Mouse (Mus musculus) hindbrain, embryonic 11.5 days (tissue): ENCODE measurements around the gene Uqcc1. TPM values are rescaled to one million over a fixed set of nuclear protein-coding genes. Genes with fewer than 3 reads are reported as not detected.
A peak's percentile ranks its signal among the peaks of the same experiment; 100 is the strongest.

ENCODE experiments used
- ATAC-seq: fragments of 200-750 bp; cut with Nextera tagmentation; 2 replicates; pipeline ENCODE4 v1.8.0; 2017; ENCODE audit warnings: mild to moderate bottlenecking, moderate TSS enrichment, moderate library complexity; ENCODE audit not compliant: low FRiP score
- DNase-seq: peaks from one replicate; pipeline ENCODE4 v3.0.0-alpha.2; 2015; ENCODE audit warnings: low spot score
- H3K27ac ChIP-seq: fragments of 300-500 bp; sonication (generic); 2 replicates; pipeline ENCODE4 v1.5.1; 2014; ENCODE audit warnings: mild to moderate bottlenecking, low read depth, low read length
- H3K27me3 ChIP-seq: fragments of 300-500 bp; sonication (generic); 2 replicates; pipeline ENCODE4 v1.6.1; 2014; ENCODE audit warnings: mild to moderate bottlenecking, low read length, moderate library complexity, mixed read lengths; ENCODE audit not compliant: control insufficient read depth, insufficient read depth
- H3K36me3 ChIP-seq: fragments of 300-500 bp; sonication (generic); 2 replicates; pipeline ENCODE4 v1.6.1; 2014; ENCODE audit warnings: mild to moderate bottlenecking, low read length, moderate library complexity, mixed read lengths; ENCODE audit not compliant: control insufficient read depth, insufficient read depth
- H3K4me1 ChIP-seq: fragments of 300-500 bp; sonication (generic); replicated peaks from 2 replicates; pipeline ENCODE4 v1.6.1; 2014; ENCODE audit warnings: low read length, mixed read lengths; ENCODE audit not compliant: control insufficient read depth, insufficient read depth
- H3K4me2 ChIP-seq: fragments of 300-500 bp; sonication (generic); replicated peaks from 2 replicates; pipeline ENCODE4 v1.6.1; 2014; ENCODE audit warnings: mild to moderate bottlenecking, low read depth, low read length
- H3K4me3 ChIP-seq: fragments of 300-500 bp; sonication (generic); 2 replicates; pipeline ENCODE4 v1.5.1; 2014; ENCODE audit warnings: low read depth, low read length
- H3K9ac ChIP-seq: fragments of 300-500 bp; sonication (generic); 2 replicates; pipeline ENCODE4 v1.6.1; 2014; ENCODE audit warnings: low read depth, low read length
- H3K9me3 ChIP-seq: fragments of 300-500 bp; sonication (generic); 2 replicates; pipeline ENCODE4 v1.6.1; 2016; ENCODE audit warnings: low read length; ENCODE audit not compliant: control insufficient read depth
- WGBS: fragments of 180-500 bp; shearing (Covaris S2); extraction: QIAGEN DNeasy Blood & Tissue Kit; methylation state at CpG from one replicate; pipeline ENCODE4 v1.1.7; 2014; 5-methylcytosine and 5-hydroxymethylcytosine counted together
- polyA plus RNA-seq: library from polyadenylated mRNA; unstranded; fragments of >200 nt; fragmentation: Nextera tagmentation; extraction: Ambion mirVana; gene quantifications from 2 replicates; pipeline ENCODE4 v1.2.1, GENCODE M21; 2014

Uqcc1 gene
- polyA plus RNA-seq, 1 experiment from 2014 or later, result 69.6 TPM

- DNase-seq, result peak; percentile 62
- Histone ChIP-seq H3K4me2 (no peak overlapping the region), H3K9ac (no peak overlapping the region), H3K27me3 (peaks cover 2% of the 10 kb centered on the region; the same call in 1 of the 2 replicates), H3K4me1 (0 out of 2 replicates have a peak, but pooled peaks cover 2% of the 10 kb centered on the region), H3K27ac (no peak overlapping the region), H3K36me3 (no peaks in the 10 kb centered on the region), H3K9me3 (no peaks in the 10 kb centered on the region), H3K4me3 (no peak overlapping the region)
- no peak for ATAC-seq
Measured at GRCm38 (mm10) chr2:155952006-155952405, 21.9 kb upstream of the Uqcc1 start.

DNA sequence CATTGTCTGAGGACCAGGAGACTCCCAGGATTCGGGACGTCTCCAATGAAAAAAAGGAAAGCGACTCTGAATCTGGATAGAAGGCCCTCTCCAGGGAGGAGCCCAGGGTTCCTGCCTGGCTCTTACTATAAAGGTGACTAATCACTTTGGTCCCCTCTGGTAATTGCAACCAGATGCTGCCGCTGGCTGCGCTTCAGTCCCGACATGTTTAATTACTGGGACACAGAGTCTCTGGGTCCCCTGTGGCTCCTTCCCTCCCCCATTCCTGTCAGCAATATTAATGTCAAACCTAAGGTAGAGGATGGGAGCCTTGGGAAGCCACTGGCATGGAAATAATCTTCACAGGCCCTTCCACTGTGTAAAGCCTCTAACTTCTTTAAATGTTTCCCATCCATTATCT, 19.3 kb upstream of the Uqcc1 start:
- H3K4me3 ChIP-seq, result no peak overlapping the region
- 22% methylated on average over 6 of the region's 6 CpGs for WGBS
- H3K4me2 ChIP-seq, result no peak overlapping the region
- DNase-seq (peak; percentile 56), ATAC-seq (no peak; the same call in 1 of the 2 replicates)
- no peak overlapping the region for H3K9ac ChIP-seq
- H3K36me3 ChIP-seq, result no peaks in the 10 kb centered on the region
- peaks cover 2% of the 10 kb centered on the region; the same call in 1 of the 2 replicates for H3K27me3 ChIP-seq
- H3K27ac ChIP-seq, result peak overlapping the region; percentile 20; the same call in 1 of the 2 replicates
- H3K9me3 ChIP-seq, result no peaks in the 10 kb centered on the region
- 0 out of 2 replicates have a peak, but pooled peaks cover 4% of the 10 kb centered on the region for H3K4me1 ChIP-seq

- Histone ChIP-seq H3K4me3 (no peak overlapping the region), H3K4me2 (no peak overlapping the region), H3K9me3 (no peaks in the 10 kb centered on the region), H3K27ac (no peak overlapping the region), H3K9ac (no peak overlapping the region), H3K27me3 (no peaks in the 10 kb centered on the region), H3K4me1 (peaks cover 11% of the 10 kb centered on the region; the same call in 1 of the 2 replicates), H3K36me3 (no peaks in the 10 kb centered on the region)
- DNase-seq (no peak), ATAC-seq (no peak)
- 76% methylated on average over 5 of the region's 5 CpGs for WGBS
Measured at GRCm38 (mm10) chr2:155947390-155948002, 17.4 kb upstream of the Uqcc1 start.

DNA sequence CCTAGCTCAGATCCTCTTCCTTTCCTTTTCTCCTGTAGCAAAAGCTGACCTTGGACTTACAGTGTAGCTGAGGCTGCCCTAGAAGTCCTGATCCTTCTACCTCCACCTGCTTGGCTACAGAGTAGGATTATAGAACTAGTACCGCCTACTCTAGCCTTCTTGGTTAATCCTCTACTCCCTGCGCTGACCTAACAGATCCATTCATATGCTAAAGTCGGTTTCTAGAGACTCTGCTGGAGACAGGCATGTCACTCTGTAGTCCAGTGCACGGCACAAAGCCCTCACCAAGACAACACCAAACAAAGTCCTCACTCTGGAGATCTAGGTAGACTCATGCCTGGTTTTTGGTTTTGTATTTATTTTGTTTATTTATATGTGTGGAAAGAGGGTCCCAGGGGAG, 16.4 kb upstream of the Uqcc1 start:
- no peak overlapping the region for H3K4me2 ChIP-seq
- no peak overlapping the region for H3K4me3 ChIP-seq
- H3K9me3 ChIP-seq, result no peaks in the 10 kb centered on the region
- 9% methylated on average over 4 of the region's 4 CpGs for WGBS
- H3K27me3 ChIP-seq, result no peaks in the 10 kb centered on the region
- ATAC-seq, result no peak
- H3K4me1 ChIP-seq, result peaks cover 11% of the 10 kb centered on the region; the same call in 1 of the 2 replicates
- no peaks in the 10 kb centered on the region for H3K36me3 ChIP-seq
- no peak for DNase-seq
- H3K9ac ChIP-seq, result no peak overlapping the region
- H3K27ac ChIP-seq, result no peak overlapping the region

- no peak overlapping the region for H3K4me3 ChIP-seq
- H3K9ac ChIP-seq, result no peak overlapping the region
- WGBS, result under 1% methylated on average over 7 of the region's 7 CpGs
- peaks cover 11% of the 10 kb centered on the region; the same call in 1 of the 2 replicates for H3K4me1 ChIP-seq
- no peaks in the 10 kb centered on the region for H3K27me3 ChIP-seq
- H3K9me3 ChIP-seq, result no peaks in the 10 kb centered on the region
- ATAC-seq, result no peak
- no peak overlapping the region for H3K4me2 ChIP-seq
- no peaks in the 10 kb centered on the region for H3K36me3 ChIP-seq
- H3K27ac ChIP-seq, result no peak overlapping the region
- peak; percentile 85 for DNase-seq
Measured at GRCm38 (mm10) chr2:155946069-155946468, 16.0 kb upstream of the Uqcc1 start.

- H3K4me2 ChIP-seq, result no peak overlapping the region
- no peak overlapping the region for H3K4me3 ChIP-seq
- WGBS, result 82% methylated on average over 5 of the region's 5 CpGs
- no peaks in the 10 kb centered on the region for H3K27me3 ChIP-seq
- peaks cover 11% of the 10 kb centered on the region; the same call in 1 of the 2 replicates for H3K4me1 ChIP-seq
- no peak overlapping the region for H3K27ac ChIP-seq
- no peak overlapping the region for H3K9ac ChIP-seq
- no peaks in the 10 kb centered on the region for H3K36me3 ChIP-seq
- ATAC-seq, result no peak
- no peaks in the 10 kb centered on the region for H3K9me3 ChIP-seq
- no peak for DNase-seq
Measured at GRCm38 (mm10) chr2:155945580-155945979, 15.5 kb upstream of the Uqcc1 start.

DNA sequence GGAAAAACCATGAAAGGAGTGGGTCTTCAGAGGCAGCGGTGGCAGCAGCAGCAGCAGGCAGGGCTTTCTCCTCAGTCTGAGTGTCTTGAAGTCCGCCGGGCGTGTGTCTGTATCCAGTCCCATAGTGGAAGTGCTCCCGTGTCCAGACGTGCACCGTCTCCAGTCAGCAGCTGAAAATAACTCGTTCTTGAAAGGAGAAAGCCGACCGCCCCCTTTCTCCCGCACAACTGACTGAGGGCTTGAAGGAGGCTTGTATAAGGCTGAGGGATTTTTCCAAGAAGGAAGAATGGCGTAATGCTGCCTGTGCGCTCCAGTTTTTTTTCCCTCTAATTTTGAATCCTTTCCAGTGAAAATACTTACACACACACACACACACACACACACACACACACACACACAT, 15.0 kb upstream of the Uqcc1 start, which contains the start of gene Gdf5:
Gene Gdf5 (minus strand): TSS at position 244 of the 400 bp plus-strand sequence.
- DNase-seq (no peak), ATAC-seq (no peak)
- Histone ChIP-seq H3K27ac (no peak within 1 kb of the TSS), H3K9me3 (no peaks in the 10 kb centered on the region), H3K36me3 (no peaks in the 10 kb centered on the region), H3K4me1 (peaks cover 11% of the 10 kb centered on the region; the same call in 1 of the 2 replicates), H3K4me3 (no peak within 1 kb of the TSS), H3K9ac (no peak within 1 kb of the TSS), H3K27me3 (no peaks in the 10 kb centered on the region), H3K4me2 (no peak within 1 kb of the TSS)
- WGBS, result 54% methylated on average over 13 of the region's 13 CpGs

DNA sequence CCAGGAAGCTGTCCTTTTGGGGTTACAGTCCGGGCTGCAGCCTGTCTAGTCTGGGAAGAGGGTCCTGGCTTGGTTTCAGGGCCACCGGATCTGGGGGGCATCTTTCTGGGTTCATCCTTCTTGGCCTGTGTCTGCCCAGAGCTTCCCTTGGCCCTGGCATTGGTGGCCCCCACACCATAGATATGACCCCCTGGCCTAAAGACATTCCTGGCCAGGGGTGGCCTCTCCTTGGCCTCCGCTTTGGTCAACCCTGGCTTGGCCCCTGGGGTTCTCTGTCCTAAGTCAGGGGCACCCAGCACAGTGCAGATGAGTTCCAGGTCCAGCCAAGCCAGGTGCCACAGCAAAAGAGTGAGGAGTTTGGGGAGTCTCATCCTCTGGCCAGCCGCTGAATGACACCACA, 14.6 kb upstream of the Uqcc1 start:
- ATAC-seq (no peak), DNase-seq (no peak)
- H3K9me3 ChIP-seq, result no peaks in the 10 kb centered on the region
- no peak overlapping the region for H3K4me3 ChIP-seq
- WGBS, result 73% methylated on average over 4 of the region's 4 CpGs
- no peaks in the 10 kb centered on the region for H3K36me3 ChIP-seq
- no peaks in the 10 kb centered on the region for H3K27me3 ChIP-seq
- H3K4me1 ChIP-seq, result peaks cover 8% of the 10 kb centered on the region; the same call in 1 of the 2 replicates
- no peak overlapping the region for H3K27ac ChIP-seq
- H3K9ac ChIP-seq, result no peak overlapping the region
- no peak overlapping the region for H3K4me2 ChIP-seq

- H3K9ac ChIP-seq, result 0 out of 2 replicates have a peak overlapping the region, but pooled peaks have one; percentile 15
- ATAC-seq (no peak), DNase-seq (peak; percentile 58)
- no peak overlapping the region for H3K4me3 ChIP-seq
- no peak overlapping the region; the same call in 1 of the 2 replicates for H3K4me2 ChIP-seq
- 3% methylated on average over 8 of the region's 8 CpGs for WGBS
- H3K27ac ChIP-seq, result no peak overlapping the region
- peaks cover 8% of the 10 kb centered on the region; the same call in 1 of the 2 replicates for H3K4me1 ChIP-seq
- H3K9me3 ChIP-seq, result no peaks in the 10 kb centered on the region
- no peaks in the 10 kb centered on the region for H3K36me3 ChIP-seq
- no peaks in the 10 kb centered on the region for H3K27me3 ChIP-seq
Measured at GRCm38 (mm10) chr2:155943463-155943862, 13.4 kb upstream of the Uqcc1 start.
